Mouse (Mus musculus): ENCODE data around the gene Sync. TPM values are rescaled to one million over a fixed set of nuclear protein-coding genes. Genes with fewer than 3 reads are reported as not detected.

Gene Sync
- total RNA-seq, 1 experiment, result 2.1 TPM

- no peak overlapping the region for H3K27ac ChIP-seq (ENCODE audit: insufficient read depth, low read depth, low read length, poor library complexity, severe bottlenecking)
- peaks cover 3 to 24% of the 10 kb centered on the region in 2 experiments; a peak in 3 of 4 replicates for H3K4me1 ChIP-seq (ENCODE audit: control insufficient read depth in 2 of 2, insufficient read depth in 2 of 2, low read length in 2 of 2, poor library complexity in 1 of 2)
- H3K4me3 ChIP-seq (ENCODE audit: insufficient read depth in 1 of 2, low read depth in 1 of 2, low read length in 2 of 2, poor library complexity in 1 of 2, severe bottlenecking in 1 of 2), result no peak overlapping the region
- DNase-seq (ENCODE audit: low read depth, low spot score), result no peak
- no peaks in the 10 kb centered on the region for H3K36me3 ChIP-seq (ENCODE audit: control insufficient read depth, insufficient read depth, low read length, poor library complexity, severe bottlenecking)
- H3K9ac ChIP-seq (ENCODE audit: insufficient read depth, low read depth, low read length, poor library complexity, severe bottlenecking), result no peak overlapping the region
- no peaks in the 10 kb centered on the region for H3K9me3 ChIP-seq (ENCODE audit: control insufficient read depth, insufficient read depth, low read depth, low read length)
- in situ Hi-C loops (cut with MboI; ENCODE audit: low sequenced_read_pairs in 2 of 2, unreplicated experiment in 2 of 2), result no loop called here
- no peak for TF ChIP-seq ZNF384 (IDR thresholded peaks at IDR 0.05; ENCODE audit: low read depth, low read length)
- TF ChIP-seq MAFK (IDR thresholded peaks at IDR 0.05; ENCODE audit: insufficient read depth, low read depth, low read length), result no peak
- TF ChIP-seq HCFC1 (IDR thresholded peaks at IDR 0.05; ENCODE audit: borderline replicate concordance, insufficient read depth, low read length), result no peak
- TF ChIP-seq CHD2 (IDR thresholded peaks at IDR 0.05; ENCODE audit: low read depth, low read length), result no peak
- TF ChIP-seq ZC3H11A (IDR thresholded peaks at IDR 0.05; ENCODE audit: borderline replicate concordance, low read depth, low read length), result no peak
These were observed 30.7 kb upstream of the Sync start for GRCm38 (mm10) chr4:129256450-129257380.

DNA sequence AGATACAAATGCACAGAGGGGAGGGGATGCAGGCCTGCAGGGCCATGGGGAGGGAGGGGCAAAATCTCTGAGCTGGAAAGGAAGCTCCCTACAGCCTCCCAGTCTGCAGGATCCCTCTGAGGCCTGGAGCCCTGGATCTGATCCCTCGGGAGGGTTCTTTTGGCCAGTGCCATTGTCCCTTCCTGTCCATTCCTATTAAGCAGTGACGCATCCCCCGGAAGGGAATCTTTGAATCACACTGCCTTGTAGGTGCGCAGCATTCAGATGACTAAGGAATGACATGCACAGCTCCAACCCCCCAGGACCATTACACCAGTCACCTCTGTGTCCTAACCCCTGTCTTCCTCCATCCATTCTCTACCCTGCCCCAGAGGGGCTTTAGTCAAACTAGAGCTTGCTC, 28.3 kb upstream of the Sync start:
- H3K36me3 ChIP-seq (ENCODE audit: control insufficient read depth, insufficient read depth, low read length, poor library complexity, severe bottlenecking), result no peaks in the 10 kb centered on the region

GRCm38 (mm10) chr4:129260678-129261077, 26.7 kb upstream of the Sync start:
- Histone ChIP-seq H3K4me1 (ENCODE audit: control insufficient read depth in 2 of 2, insufficient read depth in 2 of 2, low read length in 2 of 2, poor library complexity in 1 of 2) (peaks cover 6 to 34% of the 10 kb centered on the region in 2 experiments; a peak in 2 of 4 replicates), H3K27ac (ENCODE audit: insufficient read depth, low read depth, low read length, poor library complexity, severe bottlenecking) (peak overlapping the region; percentile 59), H3K36me3 (ENCODE audit: control insufficient read depth, insufficient read depth, low read length, poor library complexity, severe bottlenecking) (no peaks in the 10 kb centered on the region), H3K9ac (ENCODE audit: insufficient read depth, low read depth, low read length, poor library complexity, severe bottlenecking) (peak overlapping the region; percentile 4; the same call in 1 of the 2 replicates), H3K4me3 (ENCODE audit: insufficient read depth in 1 of 2, low read depth in 1 of 2, low read length in 2 of 2, poor library complexity in 1 of 2, severe bottlenecking in 1 of 2) (peak overlapping the region; percentile 20 to 39; a peak in 3 of 4 replicates), H3K9me3 (ENCODE audit: control insufficient read depth, insufficient read depth, low read depth, low read length) (no peaks in the 10 kb centered on the region)
- DNase-seq (ENCODE audit: low read depth, low spot score), result no peak
- no peak for TF ChIP-seq ZNF384 (IDR thresholded peaks at IDR 0.05; ENCODE audit: low read depth, low read length)
- no peak for TF ChIP-seq MAFK (IDR thresholded peaks at IDR 0.05; ENCODE audit: insufficient read depth, low read depth, low read length)
- no peak for TF ChIP-seq CHD2 (IDR thresholded peaks at IDR 0.05; ENCODE audit: low read depth, low read length)
- no peak for TF ChIP-seq ZC3H11A (IDR thresholded peaks at IDR 0.05; ENCODE audit: borderline replicate concordance, low read depth, low read length)
- TF ChIP-seq HCFC1 (IDR thresholded peaks at IDR 0.05; ENCODE audit: borderline replicate concordance, insufficient read depth, low read length), result no peak
- in situ Hi-C loops (cut with MboI; ENCODE audit: low sequenced_read_pairs in 2 of 2, unreplicated experiment in 2 of 2), result no loop called here

More for the DNA sequence above, 28.3 kb upstream of the Sync start:
- H3K9me3 ChIP-seq (ENCODE audit: control insufficient read depth, insufficient read depth, low read depth, low read length), result no peaks in the 10 kb centered on the region
- H3K9ac ChIP-seq (ENCODE audit: insufficient read depth, low read depth, low read length, poor library complexity, severe bottlenecking), result no peak overlapping the region
- H3K4me3 ChIP-seq (ENCODE audit: insufficient read depth in 1 of 2, low read depth in 1 of 2, low read length in 2 of 2, poor library complexity in 1 of 2, severe bottlenecking in 1 of 2), result no peak overlapping the region
- H3K4me1 ChIP-seq (ENCODE audit: control insufficient read depth in 2 of 2, insufficient read depth in 2 of 2, low read length in 2 of 2, poor library complexity in 1 of 2), result peaks cover 6 to 24% of the 10 kb centered on the region in 2 experiments; a peak in 2 of 4 replicates
- no peak for DNase-seq (ENCODE audit: low read depth, low spot score)
- H3K27ac ChIP-seq (ENCODE audit: insufficient read depth, low read depth, low read length, poor library complexity, severe bottlenecking), result no peak overlapping the region
- TF ChIP-seq CHD2 (IDR thresholded peaks at IDR 0.05; ENCODE audit: low read depth, low read length) (no peak), ZC3H11A (IDR thresholded peaks at IDR 0.05; ENCODE audit: borderline replicate concordance, low read depth, low read length) (no peak), ZNF384 (IDR thresholded peaks at IDR 0.05; ENCODE audit: low read depth, low read length) (no peak), HCFC1 (IDR thresholded peaks at IDR 0.05; ENCODE audit: borderline replicate concordance, insufficient read depth, low read length) (no peak), MAFK (IDR thresholded peaks at IDR 0.05; ENCODE audit: insufficient read depth, low read depth, low read length) (no peak)
- in situ Hi-C loops (cut with MboI; ENCODE audit: low sequenced_read_pairs in 2 of 2, unreplicated experiment in 2 of 2), result no loop called here

DNA sequence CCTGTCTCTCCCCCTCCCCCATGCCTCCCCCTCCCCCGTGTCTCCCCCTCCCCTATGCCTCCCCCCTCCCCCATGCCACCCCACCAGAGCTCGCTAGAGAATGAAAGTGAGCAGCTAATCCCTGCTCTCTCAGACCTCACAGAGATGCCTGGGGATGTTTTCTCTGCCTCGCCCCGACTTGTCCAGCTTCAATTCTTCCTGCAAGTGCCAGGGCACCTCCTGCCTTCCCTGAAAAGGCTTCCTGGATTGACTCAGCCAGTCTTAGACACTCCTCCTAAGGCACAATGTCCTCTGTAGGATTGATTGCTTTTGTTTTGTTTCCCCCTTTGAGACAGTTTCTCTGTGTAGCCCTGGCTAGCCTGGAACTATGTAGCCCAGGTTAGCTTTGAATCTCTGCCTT, 26.2 kb upstream of the Sync start, which contains the start of gene C77080:
C77080 (minus strand) TSS at position 209 of the 400 bp plus-strand sequence.
- H3K9me3 ChIP-seq (ENCODE audit: control insufficient read depth, insufficient read depth, low read depth, low read length), result no peaks in the 10 kb centered on the region
- no peaks in the 10 kb centered on the region for H3K36me3 ChIP-seq (ENCODE audit: control insufficient read depth, insufficient read depth, low read length, poor library complexity, severe bottlenecking)
- TF ChIP-seq MAFK (IDR thresholded peaks at IDR 0.05; ENCODE audit: insufficient read depth, low read depth, low read length) (no peak), CHD2 (IDR thresholded peaks at IDR 0.05; ENCODE audit: low read depth, low read length) (no peak), ZNF384 (IDR thresholded peaks at IDR 0.05; ENCODE audit: low read depth, low read length) (no peak)
- peaks cover 6 to 33% of the 10 kb centered on the region in 2 experiments; a peak in 2 of 4 replicates for H3K4me1 ChIP-seq (ENCODE audit: control insufficient read depth in 2 of 2, insufficient read depth in 2 of 2, low read length in 2 of 2, poor library complexity in 1 of 2)
- H3K4me3 ChIP-seq (ENCODE audit: insufficient read depth in 1 of 2, low read depth in 1 of 2, low read length in 2 of 2, poor library complexity in 1 of 2, severe bottlenecking in 1 of 2), result peak within 1 kb of the TSS; percentile 20 to 39; a peak in 3 of 4 replicates
- in situ Hi-C loops (cut with MboI; ENCODE audit: low sequenced_read_pairs in 2 of 2, unreplicated experiment in 2 of 2), result no loop called here
- no peak for DNase-seq (ENCODE audit: low read depth, low spot score)
- H3K9ac ChIP-seq (ENCODE audit: insufficient read depth, low read depth, low read length, poor library complexity, severe bottlenecking), result peak within 1 kb of the TSS; percentile 4; the same call in 1 of the 2 replicates
- H3K27ac ChIP-seq (ENCODE audit: insufficient read depth, low read depth, low read length, poor library complexity, severe bottlenecking), result peak within 1 kb of the TSS; percentile 63
